Mouse (Mus musculus) MN1 (cell line): ENCODE measurements around the gene Mgll.

Source experiments
- DNase-seq: peaks from one replicate; pipeline ENCODE4 v3.0.0-alpha.2; 2016; ENCODE audit warnings: low spot score

The Mgll gene

DNA sequence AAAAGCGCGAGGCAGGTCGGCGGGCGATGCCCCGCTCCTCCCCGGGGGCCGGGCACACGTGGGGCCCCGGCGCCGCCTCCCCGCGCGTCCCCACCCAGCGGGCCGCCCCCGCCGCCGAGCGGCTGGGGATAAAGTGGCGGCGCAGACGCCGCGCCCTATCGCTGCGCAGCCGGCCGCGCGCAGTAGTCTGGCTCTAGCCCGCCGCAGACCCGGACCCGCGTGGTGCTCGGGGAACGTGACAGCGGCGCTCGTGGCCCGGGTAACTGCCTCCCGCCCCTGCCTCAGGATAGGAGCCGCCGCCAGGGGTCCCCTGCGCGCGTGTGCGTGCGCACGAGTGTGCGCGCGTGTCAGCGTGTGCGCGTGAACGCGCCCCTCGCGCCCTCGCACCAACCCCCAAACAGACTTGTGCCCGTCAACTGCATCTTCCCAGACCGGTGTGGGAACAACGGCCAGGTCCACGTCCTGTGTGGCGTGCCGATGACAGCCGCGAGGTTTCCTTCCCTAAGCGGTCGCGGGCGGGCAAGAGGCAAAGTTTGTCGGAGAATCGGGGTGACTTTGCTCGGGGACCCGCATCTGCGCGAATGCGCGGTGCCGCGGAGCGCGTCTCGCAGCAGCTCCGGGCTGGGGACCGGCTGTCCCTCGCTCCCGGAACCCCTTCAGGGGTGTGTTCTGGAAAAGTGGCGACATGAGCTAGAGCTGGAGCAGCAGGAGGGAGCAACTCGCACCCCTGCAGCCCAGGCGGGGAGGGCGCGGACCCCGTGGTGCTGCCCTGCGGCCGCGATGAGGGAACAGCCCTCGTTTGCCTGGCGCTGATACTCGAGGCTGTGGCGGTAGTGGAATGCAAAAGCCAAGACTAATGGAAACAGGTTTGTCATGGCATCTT is at the start of gene Mgll:
Gene Mgll, plus strand, starts transcription at position 100 of the 883 bp plus-strand sequence.
- DNase-seq = peak; percentile 24

DNA sequence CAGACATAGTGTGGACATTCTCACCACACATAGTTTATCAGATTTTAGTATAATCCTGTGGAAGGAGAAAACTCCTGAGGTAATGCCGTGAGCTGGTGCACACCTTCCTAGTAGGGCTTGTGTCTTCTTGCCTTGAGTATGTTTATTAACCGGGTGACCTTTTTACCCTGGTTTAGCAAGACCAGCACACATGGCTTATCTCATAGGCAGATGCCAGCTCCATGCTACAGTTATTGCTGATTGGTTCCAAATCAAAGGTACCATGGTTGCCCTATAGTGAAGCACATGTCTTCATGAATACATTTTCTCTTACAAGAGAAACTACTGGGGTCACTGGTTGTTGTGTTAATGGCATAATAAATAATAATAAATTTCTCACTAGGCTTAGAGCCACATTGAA is 48.4 kb upstream of the Mgll start:
- DNase-seq = no peak

DNA sequence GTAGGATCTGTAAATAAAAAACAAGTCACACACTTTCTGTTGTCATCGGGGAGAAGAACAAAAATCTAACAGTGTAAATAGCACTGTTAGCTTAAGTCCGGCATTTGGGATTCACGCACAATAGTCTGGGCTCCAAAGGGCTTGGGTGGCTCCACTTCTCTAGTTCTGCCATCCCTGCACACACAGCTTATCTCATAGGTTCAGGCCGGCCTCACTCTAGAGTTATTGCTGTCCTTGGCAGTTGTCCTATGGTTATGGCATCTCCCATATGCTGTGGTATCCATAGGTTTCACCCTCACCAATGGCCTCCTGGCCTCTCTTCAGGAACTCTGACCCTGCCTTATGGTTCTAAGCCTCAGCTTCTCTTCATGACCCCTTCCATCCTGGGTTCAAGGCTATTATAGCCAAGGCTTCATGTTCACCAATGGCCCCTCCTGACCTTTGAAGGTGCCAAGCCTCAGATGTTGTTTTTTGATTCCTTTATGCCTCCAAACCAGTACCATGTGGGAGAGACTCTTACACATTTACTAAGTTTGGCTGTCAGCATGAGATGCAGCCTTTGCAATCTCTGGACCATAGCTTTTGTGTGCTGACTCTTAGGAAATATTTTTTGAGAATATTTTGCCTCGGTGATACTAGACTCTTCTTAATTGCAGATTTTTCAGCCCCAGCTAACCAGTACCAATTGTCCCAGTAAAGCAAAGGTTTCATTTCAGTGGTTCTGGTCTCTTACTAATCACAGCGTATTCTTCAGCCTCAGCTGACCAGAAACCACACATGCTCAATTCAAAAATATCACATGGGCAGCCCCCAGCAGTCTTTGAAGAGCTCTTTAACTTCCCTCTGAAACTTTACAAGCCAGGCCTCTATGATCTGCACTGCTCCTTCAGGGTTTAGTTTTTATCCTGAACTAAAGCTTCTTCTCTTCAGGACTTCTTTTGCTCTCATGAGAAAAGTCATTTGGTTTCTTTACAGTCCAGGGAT is 47.2 kb upstream of the Mgll start:
- DNase-seq = no peak

DNA sequence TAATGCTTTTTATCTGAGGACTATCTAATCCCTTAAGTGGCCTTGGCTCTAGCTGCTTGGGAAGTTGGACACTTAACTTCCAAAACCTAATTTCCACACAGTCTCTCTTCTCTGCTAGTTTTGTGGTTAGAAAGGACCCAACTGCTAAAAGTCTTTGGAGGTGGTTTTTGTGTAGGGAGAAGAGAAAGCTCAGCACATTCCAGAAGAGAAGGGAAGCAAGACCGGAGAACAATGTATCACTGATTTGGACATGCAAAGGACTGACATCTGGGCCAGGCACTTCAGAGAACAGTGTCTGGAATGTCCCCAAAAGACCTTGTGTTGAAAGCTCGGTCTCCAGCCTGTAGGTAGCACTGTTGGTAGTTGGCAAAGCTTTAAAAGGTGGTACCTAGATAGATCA is 46.5 kb upstream of the Mgll start:
- no peak for DNase-seq

DNA sequence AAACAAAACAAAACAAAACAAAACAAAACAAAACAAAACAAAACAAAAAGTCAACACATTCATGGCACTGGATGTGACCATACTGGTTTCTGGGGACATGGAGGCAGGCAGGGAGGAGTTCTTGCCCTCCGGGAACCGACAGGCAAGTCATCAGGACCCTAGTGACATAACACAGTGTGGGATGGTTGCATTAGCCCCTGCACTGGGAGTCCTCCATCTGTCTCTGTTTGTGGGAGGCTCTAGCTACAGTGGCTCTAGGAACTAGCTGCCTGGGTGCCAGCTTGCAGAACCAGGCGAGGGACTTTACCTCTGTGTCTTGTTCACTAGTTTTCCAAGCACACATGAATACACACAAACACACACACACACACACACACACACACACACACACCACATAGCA is 43.2 kb upstream of the Mgll start:
- DNase-seq = no peak

DNA sequence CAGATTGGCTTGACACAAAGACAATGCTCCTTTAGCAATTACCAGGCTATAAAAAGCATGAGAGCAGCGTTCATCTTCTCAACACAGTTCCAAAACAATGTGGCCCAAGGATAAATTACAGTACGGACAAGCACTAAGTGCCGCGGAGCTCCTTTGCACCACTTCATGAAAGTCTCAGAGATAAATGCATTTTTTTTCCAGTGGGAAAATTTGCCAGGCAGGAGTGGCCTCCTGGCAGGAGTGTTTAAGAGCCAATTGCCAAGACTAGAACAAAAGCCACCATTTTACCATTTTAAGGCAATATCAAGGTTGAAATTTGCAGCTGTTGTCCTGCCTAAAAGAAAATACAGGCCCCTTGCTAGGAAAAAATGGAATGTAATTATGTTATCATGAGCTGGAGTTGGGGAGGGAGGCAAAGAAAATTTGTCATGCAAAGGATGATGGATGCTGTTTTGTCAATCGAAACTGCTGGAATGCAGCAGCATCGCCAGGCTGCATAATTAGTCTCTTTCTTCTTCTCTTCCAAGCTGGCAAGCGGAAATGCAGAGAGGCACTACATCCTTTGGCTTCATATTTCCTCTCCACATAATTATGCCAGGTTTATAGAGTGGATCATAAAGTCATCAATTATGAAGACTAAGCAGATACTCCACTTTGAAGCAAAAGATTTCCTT is 40.7 kb upstream of the Mgll start:
- DNase-seq = peak; percentile 30

DNA sequence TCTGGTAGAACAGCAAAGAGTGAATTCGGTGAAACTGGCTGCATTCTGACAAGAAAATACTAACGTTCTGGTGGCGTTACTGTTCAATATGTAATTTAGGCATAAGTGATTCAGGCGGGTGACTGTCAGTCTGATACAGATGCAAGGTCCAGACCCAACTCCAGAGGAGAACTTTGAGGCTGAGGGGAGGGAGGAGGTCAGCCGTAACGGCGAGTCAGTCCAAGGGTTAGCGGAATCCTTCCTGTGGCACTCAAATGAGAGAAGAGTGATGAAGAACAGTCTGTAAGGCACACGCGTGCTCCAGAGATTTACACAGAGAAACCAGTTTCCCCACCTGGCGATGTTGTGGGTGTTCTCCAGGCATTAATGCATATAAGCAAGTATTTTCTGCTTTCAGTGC is 36.0 kb upstream of the Mgll start:
- no peak for DNase-seq

DNA sequence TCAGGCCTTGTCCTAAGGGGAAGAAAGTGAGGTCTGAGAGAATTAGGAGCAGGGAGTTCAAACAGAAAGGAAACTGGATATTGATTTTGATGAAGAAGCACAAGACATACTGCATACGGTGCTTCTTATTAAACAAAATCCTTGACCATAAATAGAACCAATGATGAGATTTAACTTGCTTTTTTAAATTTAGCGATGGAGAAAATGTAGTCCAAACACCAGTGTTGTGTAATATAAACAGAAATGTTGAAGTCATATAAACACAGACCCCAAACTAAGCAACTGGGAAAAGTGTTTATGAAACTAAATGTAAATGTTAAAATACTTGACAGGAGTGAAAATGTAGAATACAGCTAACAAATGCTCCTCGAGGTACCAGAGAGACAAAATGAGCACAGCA is 35.5 kb upstream of the Mgll start:
- no peak for DNase-seq

DNA sequence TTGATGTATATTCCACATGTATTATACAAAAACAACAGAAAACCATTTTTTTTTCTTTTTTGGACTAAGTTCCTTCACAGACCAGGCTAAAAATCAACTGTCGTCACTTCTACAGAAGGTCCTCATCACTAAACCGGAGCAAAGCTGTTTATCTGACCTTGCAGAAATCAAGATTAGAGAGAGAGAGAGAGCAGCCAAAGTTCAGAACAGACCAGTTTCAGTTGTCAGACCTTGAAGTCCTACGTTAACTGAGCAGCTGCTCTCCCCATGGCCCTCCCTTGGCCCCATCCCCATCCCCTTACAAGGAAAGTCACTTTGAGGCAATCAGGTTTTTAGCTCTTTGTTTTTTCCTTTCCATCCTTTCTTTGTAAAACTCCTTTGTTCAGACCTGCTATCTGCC is 34.0 kb upstream of the Mgll start:
- DNase-seq = no peak

DNA sequence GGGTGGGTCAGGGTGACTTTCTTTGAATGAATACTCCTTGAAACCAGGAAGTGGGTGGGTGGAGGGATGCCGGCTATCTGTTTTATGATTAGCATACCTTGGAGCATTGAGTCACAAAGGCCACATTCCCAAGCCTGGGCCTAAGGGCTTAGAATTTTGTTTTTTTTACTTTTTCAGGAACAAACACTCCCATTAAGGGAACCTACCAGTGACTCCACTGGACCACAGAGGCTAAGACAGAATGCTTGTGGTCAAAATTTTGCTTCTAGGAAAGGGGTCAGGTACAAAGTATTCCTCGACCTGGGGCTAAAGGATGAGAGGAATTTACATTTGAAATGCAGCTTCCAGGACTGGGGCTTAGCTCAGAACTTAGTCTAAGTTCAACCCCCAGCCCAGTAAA is 32.9 kb upstream of the Mgll start:
- DNase-seq = no peak

DNA sequence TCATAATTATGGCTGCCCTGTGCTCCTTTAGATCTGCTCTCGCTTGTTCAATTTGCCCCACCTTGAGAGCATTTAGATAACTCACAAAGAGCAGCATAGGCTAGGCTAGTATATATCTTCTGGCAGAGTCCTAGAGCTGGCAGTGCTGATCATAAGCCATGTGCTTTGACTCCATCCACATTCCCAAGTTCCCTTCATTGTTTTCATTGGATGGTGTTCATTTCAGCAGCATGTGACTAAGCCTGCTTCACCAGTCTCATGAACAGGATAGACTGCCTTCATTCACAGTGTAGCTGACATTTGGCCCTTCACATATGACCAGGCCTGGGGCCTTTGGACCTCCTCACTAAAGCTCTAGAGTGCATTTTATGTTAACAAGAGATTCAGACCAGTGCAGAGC is 21.3 kb upstream of the Mgll start:
- no peak for DNase-seq

DNA sequence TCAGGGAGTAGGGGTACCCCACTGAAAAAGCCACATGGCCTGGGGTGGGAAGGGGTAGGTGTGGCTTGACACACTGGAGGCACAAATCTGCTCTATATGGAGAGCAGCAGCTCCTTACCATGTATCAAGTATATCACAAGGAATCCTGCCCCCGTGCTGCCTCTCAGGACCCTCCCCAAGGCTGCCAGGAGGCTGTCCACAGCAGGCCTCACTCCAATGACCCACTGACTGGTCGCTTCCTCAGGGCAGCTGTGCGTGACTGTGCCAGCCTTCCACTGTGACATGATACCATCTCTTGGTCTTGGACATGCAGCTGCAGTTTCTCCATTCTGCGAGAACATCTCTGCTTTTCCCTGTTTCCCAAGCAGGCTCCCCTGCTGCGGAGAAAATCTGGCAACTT is 20.5 kb upstream of the Mgll start:
- no peak for DNase-seq

DNA sequence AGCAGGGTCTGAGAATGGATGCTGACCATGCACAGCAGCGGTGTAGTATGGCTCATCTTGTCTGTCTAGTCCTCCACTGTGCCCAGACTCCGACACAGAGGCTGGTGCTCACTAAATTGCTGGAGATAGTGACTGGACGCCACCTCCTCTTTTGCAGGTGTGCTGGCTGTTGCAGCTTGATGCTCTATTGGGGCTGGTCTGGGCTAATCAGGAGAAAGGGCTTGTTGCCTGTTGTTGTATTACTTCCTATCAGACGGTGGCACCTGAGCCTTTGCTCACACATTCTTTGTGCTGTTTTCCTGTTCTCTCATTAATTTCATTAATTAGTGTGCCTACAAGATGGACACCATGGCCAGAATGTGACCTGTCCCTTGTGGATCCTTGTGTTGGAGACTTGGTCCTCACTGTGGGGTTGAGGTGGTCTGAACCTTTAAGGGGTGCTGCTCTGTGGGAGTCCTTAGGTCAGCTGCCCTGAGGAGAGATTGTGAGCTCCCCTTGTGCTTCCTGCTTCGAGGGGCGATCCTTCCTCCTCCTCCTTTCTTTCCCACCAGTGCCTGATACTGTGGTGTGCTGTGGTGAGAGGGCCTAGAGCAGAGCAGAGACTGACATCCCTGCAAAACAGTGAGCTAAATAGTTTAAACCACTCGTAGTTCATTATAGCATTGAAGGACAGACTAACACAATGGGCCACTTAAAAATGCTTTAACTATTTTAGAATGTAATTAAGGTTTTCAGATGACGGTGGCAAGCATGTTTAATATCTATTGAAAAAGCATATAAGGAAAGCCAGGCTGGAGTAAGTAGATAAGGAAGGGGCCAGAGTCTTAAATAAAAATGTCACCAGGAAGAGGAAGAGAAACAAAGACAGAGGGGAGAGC is 15.6 kb upstream of the Mgll start:
- DNase-seq = no peak

DNA sequence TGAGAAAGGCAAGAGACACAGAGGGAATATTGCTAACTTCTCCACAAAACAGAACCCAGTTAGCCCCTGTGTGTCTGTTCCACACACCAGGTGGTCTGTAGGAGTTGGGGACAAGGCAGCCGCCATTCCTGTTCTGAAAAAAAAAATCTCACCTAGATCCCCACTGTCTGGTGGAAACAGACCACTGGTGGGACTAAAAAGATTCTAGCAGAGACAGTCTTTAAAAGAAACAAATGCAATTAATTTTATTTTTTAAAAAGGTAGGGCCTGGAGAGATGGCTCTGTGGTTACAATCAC is 15.0 kb upstream of the Mgll start:
- no peak for DNase-seq

DNA sequence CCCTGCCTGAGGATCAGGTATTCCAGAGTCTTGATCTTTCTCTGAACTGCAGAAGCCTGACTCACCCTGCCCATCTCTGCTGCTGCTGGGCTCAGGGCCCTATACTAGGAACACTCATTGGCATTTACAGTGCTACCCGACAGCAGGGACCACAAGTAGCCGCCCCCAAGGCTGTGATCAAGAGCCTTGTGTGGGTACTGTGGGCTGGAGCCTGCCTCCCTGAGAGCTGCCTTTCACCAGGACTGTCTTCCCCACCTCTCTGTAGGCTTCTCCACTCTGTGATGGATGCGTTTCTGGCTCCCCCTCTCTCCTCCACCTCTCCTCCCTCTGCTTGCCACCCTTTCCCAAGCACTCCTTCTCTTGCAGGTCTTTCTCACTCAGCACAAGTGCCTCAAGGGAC is 12.9 kb upstream of the Mgll start:
- DNase-seq = no peak

DNA sequence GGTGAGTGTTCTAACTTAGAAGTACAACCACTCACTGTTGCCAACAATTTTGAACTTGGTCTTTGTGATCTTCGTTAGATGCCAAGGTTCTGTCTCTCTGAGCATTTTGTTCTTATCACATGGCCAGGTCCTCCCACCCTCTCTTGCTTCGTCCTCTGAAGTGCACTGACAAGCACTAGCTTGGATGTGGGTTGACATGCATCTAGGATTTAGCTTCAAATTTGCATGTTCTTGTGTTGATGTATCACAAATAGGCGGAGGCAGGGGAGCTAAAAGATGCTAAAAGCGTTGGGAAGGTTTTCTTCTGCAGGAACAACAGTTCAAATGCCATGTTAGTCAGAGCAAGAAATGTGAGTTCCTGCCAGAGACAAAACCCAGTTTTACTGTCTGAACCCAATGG is 12.1 kb upstream of the Mgll start:
- DNase-seq = no peak

DNA sequence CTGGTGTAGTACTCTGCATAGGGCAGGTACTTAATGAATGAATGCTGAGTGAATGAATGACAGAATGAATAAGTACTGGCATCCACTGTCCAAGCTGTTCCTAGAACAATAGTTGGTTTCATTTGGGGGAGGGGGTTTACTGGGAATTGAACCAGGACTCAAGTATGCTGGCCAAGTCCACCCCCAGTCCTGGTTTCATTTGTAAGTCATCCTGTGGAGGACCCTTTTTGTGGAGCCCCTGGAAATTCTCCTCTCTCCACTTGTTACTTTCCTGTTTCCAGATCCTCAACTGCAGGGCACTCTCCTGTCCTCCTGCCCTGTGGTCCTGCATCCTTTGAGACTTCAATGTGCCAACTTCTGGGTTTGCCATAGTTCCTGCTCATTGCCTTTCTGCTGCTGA is 10.9 kb upstream of the Mgll start:
- DNase-seq = no peak

DNA sequence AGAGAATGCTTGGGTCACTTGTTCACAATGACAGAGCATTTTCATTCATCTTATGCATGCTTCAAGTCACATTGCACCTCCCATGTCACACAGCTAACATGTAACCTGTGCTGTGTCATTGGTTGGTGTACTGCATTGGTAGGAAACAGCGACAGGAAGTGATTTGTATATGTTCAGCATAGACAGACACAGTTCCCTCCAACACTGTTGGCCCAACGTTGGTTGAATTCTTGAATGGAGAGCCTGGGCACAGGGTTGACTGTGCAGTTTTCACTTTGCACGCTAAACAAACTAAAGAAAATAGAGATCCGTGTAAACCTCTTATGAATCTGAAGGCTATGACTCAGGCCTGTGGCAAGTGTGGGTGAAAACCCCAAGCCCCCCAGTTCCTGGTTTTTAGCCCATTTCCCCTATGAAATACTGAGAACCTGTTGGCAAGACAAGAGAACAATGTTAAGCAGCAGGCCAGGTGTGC is 10.0 kb upstream of the Mgll start:
- no peak for DNase-seq

DNA sequence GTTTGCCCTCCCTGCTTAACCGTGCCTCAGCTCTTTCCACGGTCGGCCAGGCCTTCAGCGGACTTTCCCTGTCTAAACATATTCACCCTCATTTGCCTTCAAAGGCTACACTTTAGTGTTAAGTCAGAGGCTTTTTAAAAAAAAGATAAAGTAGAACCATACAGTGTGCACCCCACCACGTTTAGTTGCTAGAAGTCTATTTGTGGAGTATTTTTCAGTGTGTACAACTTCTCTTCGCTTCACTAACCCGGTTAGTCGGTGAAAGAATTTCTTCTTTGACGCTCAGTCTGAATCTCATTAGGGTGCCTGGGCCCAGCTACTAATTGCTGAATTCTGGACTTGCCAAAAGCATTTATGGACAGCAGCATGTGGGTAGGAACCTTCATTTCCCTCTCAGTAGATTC is 8.8 kb upstream of the Mgll start:
- peak; percentile 16 for DNase-seq

DNA sequence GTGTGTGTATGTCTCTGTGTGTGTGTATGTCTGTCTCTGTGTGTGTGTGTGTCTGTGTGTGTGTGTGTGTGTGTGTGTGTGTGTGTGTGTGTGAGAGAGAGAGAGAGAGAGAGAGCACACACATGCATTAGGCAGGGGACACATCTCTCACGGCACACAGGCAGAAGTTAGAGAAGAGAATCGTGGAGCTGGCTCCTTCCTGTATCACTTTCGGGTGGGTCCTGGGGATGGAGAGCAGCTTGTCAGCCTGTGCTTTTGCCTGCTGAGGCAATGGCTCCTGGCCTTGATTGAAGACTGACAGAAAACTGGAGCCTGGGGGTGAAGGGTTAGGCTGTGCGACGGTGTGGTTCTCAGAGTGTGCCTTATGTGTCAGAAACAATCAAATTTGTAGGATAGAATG is 8.2 kb upstream of the Mgll start:
- DNase-seq = no peak
